Mouse (Mus musculus) neural tube, embryonic 15.5 days (tissue): ENCODE results near the gene Slc24a3. TPM values are rescaled to one million over a fixed set of nuclear protein-coding genes. Genes with fewer than 3 reads are reported as not detected.

Experiments used
- ATAC-seq: fragments of 200-750 bp; cut with Nextera tagmentation; 2 replicates; pipeline ENCODE4 v1.8.0; 2017; ENCODE audit warnings: mild to moderate bottlenecking, moderate TSS enrichment, moderate library complexity; ENCODE audit not compliant: low FRiP score
- H3K27ac ChIP-seq: fragments of 300-500 bp; sonication (generic); replicated peaks from 2 replicates; pipeline ENCODE4 v1.5.1; 2015; ENCODE audit warnings: mild to moderate bottlenecking, inconsistent platforms
- H3K27me3 ChIP-seq: fragments of 300-500 bp; sonication (generic); replicated peaks from 2 replicates; pipeline ENCODE4 v1.6.1; 2015; ENCODE audit warnings: inconsistent platforms
- H3K36me3 ChIP-seq: fragments of 300-500 bp; sonication (generic); 2 replicates; pipeline ENCODE4 v1.6.1; 2015; ENCODE audit warnings: inconsistent platforms
- H3K4me1 ChIP-seq: fragments of 300-500 bp; sonication (generic); 2 replicates; pipeline ENCODE4 v1.6.1; 2015; ENCODE audit warnings: inconsistent platforms
- H3K4me2 ChIP-seq: fragments of 300-500 bp; sonication (generic); 2 replicates; pipeline ENCODE4 v1.6.1; 2015; ENCODE audit warnings: inconsistent platforms, mild to moderate bottlenecking, moderate library complexity
- H3K4me3 ChIP-seq: fragments of 300-500 bp; sonication (generic); replicated peaks from 2 replicates; pipeline ENCODE4 v1.5.1; 2015; ENCODE audit warnings: mild to moderate bottlenecking, inconsistent platforms
- H3K9ac ChIP-seq: fragments of 300-500 bp; sonication (generic); replicated peaks from 2 replicates; pipeline ENCODE4 v1.6.1; 2015; ENCODE audit warnings: mild to moderate bottlenecking, inconsistent platforms
- H3K9me3 ChIP-seq: fragments of 300-500 bp; sonication (generic); replicated peaks from 2 replicates; pipeline ENCODE4 v1.6.1; 2016; ENCODE audit warnings: inconsistent platforms
- WGBS: fragments of 180-500 bp; shearing (Covaris S2); methylation state at CpG from one replicate; pipeline ENCODE4 v1.1.7; 2015; ENCODE audit warnings: mixed read lengths; 5-methylcytosine and 5-hydroxymethylcytosine counted together
- polyA plus RNA-seq: library from polyadenylated mRNA; unstranded; fragments of >200 nt; fragmentation: Nextera tagmentation; extraction: Ambion mirVana; gene quantifications from 2 replicates; pipeline ENCODE4 v1.2.1, GENCODE M21; 2015

Gene Slc24a3
- polyA plus RNA-seq, 1 experiment from 2014 or later = 28.9 TPM

DNA sequence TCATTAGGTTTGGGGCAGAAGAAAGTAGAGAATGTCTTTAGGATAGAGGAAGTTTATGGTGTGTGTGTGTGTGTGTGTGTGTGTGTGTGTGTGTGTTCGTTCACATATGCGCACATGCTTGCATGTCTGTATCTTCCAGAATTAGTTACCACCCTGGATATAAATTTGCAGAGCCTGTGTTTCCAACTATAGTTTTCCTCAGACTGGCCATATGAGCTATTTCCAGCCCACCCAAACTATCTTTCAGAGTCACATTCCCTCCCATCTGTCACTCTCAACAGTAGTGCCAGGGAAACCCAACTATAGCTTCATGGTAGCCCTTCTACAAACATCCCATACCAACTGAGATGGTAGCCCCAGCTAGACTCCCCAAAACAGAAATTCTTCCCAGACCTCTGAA lies 250.2 kb downstream of the Slc24a3 start:
- ATAC-seq = no peak
- no peaks in the 10 kb centered on the region for H3K4me1 ChIP-seq
- H3K4me2 ChIP-seq = no peak overlapping the region
- H3K27me3 ChIP-seq = no peaks in the 10 kb centered on the region
- no peaks in the 10 kb centered on the region for H3K36me3 ChIP-seq
- H3K9me3 ChIP-seq = no peaks in the 10 kb centered on the region
- H3K9ac ChIP-seq = no peak overlapping the region
- no peak overlapping the region for H3K27ac ChIP-seq
- 94% methylated on average over 2 of the region's 2 CpGs for WGBS
- H3K4me3 ChIP-seq = no peak overlapping the region

DNA sequence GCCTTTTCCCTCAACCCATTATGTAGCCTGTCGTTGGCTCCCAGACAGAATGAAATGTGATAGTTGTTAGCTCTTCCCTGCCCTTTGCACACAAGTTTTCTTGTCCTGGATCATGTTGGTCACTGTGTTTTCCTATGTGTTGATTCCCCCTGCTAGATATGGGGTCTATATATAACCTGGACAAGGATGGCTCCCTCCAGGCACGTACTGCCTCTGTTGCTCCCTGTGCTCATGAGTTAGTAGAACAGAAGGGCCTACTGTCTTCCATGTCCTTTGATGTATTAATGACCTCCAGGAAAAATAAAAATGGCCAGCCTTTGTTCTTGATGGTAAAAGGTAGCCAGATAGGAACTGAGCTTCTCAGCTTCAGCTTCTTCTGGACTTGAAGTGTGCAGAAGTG lies 251.5 kb downstream of the Slc24a3 start:
- H3K27ac ChIP-seq = no peak overlapping the region
- no peak overlapping the region for H3K4me2 ChIP-seq
- H3K4me3 ChIP-seq = no peak overlapping the region
- H3K36me3 ChIP-seq = no peaks in the 10 kb centered on the region
- ATAC-seq = no peak
- WGBS = 67% methylated on average over 2 of the region's 2 CpGs
- no peaks in the 10 kb centered on the region for H3K9me3 ChIP-seq
- H3K27me3 ChIP-seq = no peaks in the 10 kb centered on the region
- no peaks in the 10 kb centered on the region for H3K4me1 ChIP-seq
- no peak overlapping the region for H3K9ac ChIP-seq

DNA sequence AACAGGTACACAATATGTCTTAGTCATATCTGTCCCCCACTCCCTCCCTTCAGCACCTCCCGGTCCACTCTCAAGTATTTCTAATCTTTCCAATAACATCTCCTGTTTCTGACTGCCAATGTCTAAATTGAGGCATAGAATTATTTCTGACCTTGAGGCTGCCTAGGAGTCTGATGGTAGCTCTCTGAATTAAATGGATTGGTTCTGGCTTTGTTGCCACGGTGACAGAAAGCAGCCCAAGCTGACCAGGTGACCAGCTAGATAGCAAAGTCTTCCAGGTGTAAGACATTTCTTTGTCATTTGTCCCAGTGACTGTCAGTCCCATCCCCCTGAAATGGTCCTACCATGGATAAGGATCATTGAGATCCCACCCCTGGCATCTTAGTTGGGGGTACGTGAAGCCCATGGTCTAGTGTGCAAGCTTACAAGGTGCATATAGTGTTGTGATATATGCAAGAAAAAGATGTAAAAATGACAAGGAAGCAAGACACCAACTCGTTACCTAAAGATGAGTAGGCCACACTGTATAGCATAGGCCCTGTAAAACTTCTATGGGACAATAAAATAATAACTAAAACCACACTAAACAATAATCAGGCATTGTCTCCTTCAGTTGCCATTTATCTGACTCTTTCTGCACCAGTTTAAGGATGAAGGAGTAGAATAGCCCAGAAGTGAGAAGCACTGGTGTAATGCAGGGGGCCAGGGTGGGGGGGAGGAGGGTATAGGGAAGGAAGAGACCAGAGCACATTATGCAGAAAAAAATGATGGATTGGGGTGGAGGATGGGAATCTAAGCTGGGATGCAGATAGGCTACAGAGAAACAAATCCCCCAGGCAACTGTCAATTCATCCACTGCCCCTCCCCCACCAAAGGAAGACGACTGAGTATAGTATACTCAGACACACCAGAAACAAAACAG lies 253.7 kb downstream of the Slc24a3 start:
- 0 out of 2 replicates have a peak, but pooled peaks have one; percentile 24 for ATAC-seq
- H3K9me3 ChIP-seq = no peaks in the 10 kb centered on the region
- no peak overlapping the region for H3K27ac ChIP-seq
- no peak overlapping the region for H3K4me3 ChIP-seq
- no peaks in the 10 kb centered on the region for H3K27me3 ChIP-seq
- no peaks in the 10 kb centered on the region for H3K36me3 ChIP-seq
- no peak overlapping the region for H3K4me2 ChIP-seq
- WGBS = 77% methylated on average over 5 of the region's 5 CpGs
- H3K4me1 ChIP-seq = no peaks in the 10 kb centered on the region
- no peak overlapping the region for H3K9ac ChIP-seq

DNA sequence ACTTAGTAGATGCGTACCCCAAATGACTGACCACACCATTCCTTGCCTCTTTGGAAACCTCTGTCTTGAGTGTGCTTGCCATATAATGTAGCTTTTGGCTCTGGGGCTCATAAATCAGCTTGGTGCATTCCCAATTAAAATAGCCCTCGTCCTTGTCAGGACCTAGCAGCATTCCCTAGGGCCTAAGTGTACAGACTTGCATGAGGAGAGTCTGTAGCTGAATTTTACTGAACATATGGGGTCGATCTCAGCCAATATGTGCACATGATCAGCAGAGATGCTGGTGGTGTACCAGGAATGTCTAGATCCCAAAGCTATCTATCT lies 254.3 kb downstream of the Slc24a3 start:
- Histone ChIP-seq H3K4me2 (no peak overlapping the region), H3K36me3 (no peaks in the 10 kb centered on the region), H3K27me3 (no peaks in the 10 kb centered on the region), H3K9me3 (no peaks in the 10 kb centered on the region), H3K4me3 (no peak overlapping the region), H3K4me1 (no peaks in the 10 kb centered on the region), H3K27ac (no peak overlapping the region), H3K9ac (no peak overlapping the region)
- ATAC-seq = no peak
- WGBS = 45% methylated on average over 3 of the region's 3 CpGs

DNA sequence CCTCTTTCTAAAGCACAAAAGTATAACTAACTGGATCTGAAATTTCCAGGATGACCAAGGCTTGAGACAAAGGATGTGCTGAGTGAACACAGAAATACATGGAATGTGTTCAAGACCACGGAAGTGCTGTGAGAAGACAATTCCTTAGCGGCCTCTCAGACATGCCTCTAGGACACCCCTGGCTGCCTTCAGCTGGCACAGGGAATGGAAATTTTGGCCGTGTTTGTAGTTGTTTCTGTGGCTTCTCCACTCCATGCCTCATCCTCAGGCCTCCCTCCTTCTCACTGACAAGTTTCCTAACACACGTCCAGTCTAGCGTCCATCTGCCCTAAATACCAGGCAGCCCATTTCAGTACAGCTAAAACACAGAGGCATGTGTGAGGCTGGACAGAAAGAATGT lies 262.4 kb downstream of the Slc24a3 start:
- Histone ChIP-seq H3K27ac (no peak overlapping the region), H3K4me2 (no peak overlapping the region), H3K9ac (no peak overlapping the region), H3K27me3 (no peaks in the 10 kb centered on the region), H3K9me3 (no peaks in the 10 kb centered on the region), H3K36me3 (no peaks in the 10 kb centered on the region), H3K4me3 (no peak overlapping the region), H3K4me1 (no peaks in the 10 kb centered on the region)
- WGBS = 84% methylated on average over 5 of the region's 5 CpGs
- no peak for ATAC-seq

DNA sequence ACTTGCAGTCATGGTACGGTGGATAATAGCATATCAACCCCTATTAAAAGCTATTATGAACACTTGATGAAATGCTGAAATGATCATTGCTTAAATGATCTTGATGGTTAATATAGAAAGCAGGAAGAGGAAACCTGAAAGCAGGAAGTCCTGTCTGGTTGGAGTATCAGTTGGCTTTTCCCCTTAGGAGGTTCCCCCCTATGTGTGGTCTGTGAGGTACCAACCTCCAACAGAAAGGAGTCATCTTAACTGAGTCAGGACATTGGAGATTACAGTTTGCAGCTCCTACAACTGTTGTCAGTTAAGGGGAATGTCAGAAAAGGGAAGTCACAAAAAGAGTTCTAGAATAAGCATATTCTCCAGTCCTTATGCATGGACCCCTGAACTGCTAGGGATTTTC lies 266.5 kb downstream of the Slc24a3 start:
- no peaks in the 10 kb centered on the region for H3K27me3 ChIP-seq
- WGBS = 94% methylated on average over 1 of the region's 1 CpGs
- H3K27ac ChIP-seq = no peak overlapping the region
- no peaks in the 10 kb centered on the region for H3K9me3 ChIP-seq
- no peak overlapping the region for H3K9ac ChIP-seq
- no peak overlapping the region for H3K4me3 ChIP-seq
- no peaks in the 10 kb centered on the region for H3K4me1 ChIP-seq
- no peaks in the 10 kb centered on the region for H3K36me3 ChIP-seq
- H3K4me2 ChIP-seq = no peak overlapping the region
- ATAC-seq = no peak

DNA sequence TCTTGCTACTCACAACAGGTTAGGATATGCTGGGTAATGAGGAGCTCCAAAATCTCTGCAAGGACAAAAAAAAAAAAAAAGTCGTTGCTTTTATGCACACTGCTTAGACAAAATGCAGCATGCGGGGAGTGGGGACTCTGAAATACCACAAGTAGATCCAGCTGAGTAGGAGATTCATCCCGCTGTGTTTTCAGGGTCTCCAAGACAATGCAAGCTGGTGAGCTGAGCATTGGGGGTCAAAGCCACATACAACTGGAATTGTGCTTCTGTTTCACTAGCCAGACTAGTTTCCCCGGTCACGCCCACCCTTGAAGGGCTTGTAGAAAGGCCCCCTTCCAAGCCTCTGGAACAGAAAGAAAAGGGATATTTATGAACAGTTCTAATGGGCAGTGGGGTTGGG lies 270.8 kb downstream of the Slc24a3 start:
- Histone ChIP-seq H3K36me3 (no peaks in the 10 kb centered on the region), H3K4me1 (no peaks in the 10 kb centered on the region), H3K27me3 (no peaks in the 10 kb centered on the region), H3K9me3 (no peaks in the 10 kb centered on the region), H3K9ac (no peak overlapping the region), H3K27ac (no peak overlapping the region), H3K4me3 (no peak overlapping the region), H3K4me2 (no peak overlapping the region)
- WGBS = 31% methylated on average over 5 of the region's 5 CpGs
- ATAC-seq = no peak; the same call in 1 of the 2 replicates

DNA sequence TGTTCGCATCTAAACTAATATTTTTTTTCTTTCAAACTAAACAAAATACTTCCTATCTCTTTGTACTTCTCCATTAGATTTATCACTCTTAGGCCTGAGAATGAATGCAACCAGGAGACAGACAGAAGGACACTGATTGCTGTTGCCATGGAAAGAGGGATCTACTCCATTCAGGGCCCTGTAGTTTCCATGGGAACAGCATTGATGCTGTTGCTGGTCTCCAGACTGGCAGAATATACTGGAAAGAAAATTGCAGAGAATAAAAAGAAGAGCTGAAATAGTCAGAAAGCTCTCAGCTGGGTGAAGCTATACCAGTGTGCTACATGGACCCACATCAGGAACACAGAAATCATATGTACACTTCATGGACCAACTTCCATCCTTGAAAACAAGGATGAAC lies 272.2 kb downstream of the Slc24a3 start:
- H3K27ac ChIP-seq = no peak overlapping the region
- H3K4me2 ChIP-seq = no peak overlapping the region
- H3K36me3 ChIP-seq = no peaks in the 10 kb centered on the region
- no peaks in the 10 kb centered on the region for H3K4me1 ChIP-seq
- WGBS = 73% methylated on average over 1 of the region's 1 CpGs
- H3K9me3 ChIP-seq = no peaks in the 10 kb centered on the region
- H3K4me3 ChIP-seq = no peak overlapping the region
- no peak overlapping the region for H3K9ac ChIP-seq
- H3K27me3 ChIP-seq = no peaks in the 10 kb centered on the region
- ATAC-seq = no peak

DNA sequence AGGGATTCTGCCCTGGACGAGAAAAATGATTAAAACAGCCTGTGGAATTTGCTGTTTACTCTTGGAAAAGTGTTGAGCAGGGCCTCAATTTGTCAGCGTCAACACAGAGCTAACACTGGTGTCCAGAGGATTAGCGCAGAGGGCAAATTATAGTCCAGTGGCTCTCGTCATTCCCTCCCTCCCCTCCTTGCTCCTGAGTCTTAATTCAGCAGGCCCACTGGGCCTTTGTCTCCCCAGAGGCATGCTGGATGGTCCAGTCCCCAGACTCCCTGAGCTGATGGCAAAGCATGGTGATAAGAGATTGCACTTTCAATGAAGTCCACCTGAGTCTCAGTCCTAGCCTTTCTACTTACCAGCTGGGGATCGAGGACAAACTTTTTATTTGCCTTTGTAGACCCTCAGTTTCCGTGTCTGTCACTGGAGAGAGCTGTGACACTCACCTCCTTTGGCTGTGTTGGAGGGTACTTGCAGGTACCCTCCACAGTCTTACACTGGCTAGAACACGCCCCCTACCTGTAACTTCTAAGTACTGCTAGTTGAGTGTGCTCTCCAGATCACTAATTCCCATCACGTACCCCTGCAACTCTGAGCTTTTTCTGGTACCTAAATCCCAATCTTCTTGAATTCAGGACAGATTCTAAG lies 289.7 kb downstream of the Slc24a3 start:
- no peak for ATAC-seq
- Histone ChIP-seq H3K27me3 (no peaks in the 10 kb centered on the region), H3K4me1 (peaks cover 7% of the 10 kb centered on the region; the same call in 1 of the 2 replicates), H3K36me3 (no peaks in the 10 kb centered on the region), H3K9ac (no peak overlapping the region), H3K4me3 (no peak overlapping the region), H3K4me2 (no peak overlapping the region), H3K27ac (no peak overlapping the region), H3K9me3 (no peaks in the 10 kb centered on the region)
- WGBS = 59% methylated on average over 8 of the region's 8 CpGs

DNA sequence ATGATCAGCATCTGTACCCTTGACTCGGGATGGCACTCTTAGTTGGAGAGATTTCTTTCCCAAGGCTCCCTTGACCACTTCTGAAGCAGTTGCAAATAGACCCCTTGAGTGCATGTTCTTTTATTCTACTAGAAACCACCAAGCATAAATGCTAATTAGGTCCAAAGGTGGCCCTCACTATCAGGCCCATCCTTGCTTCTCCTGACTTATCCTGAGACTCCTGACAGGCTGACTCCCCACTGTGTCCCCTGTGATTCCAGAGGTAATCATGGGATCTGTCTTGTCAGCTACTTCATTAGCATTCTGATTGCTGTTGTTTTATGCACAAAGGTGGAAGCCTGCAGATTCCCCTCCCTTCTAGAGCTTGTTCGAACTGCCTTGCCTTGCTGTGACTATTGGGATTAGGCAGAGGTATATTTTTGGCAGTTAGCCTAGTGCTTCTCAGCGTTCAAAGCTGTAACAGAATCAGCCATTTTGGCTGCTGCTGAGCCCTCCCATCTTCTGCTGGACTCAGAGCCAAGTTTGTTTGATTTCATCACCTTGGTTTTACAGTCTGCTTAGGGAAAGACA lies 293.4 kb downstream of the Slc24a3 start:
- H3K4me1 ChIP-seq = peaks cover 7% of the 10 kb centered on the region; the same call in 1 of the 2 replicates
- ATAC-seq = peak; percentile 31; the same call in 1 of the 2 replicates
- H3K27ac ChIP-seq = peak overlapping the region; percentile 9; the same call in 1 of the 2 replicates
- no peak overlapping the region for H3K4me3 ChIP-seq
- no peaks in the 10 kb centered on the region for H3K9me3 ChIP-seq
- H3K4me2 ChIP-seq = no peak overlapping the region
- no peaks in the 10 kb centered on the region for H3K27me3 ChIP-seq
- H3K9ac ChIP-seq = no peak overlapping the region
- no peaks in the 10 kb centered on the region for H3K36me3 ChIP-seq
- 44% methylated on average over 3 of the region's 3 CpGs for WGBS

DNA sequence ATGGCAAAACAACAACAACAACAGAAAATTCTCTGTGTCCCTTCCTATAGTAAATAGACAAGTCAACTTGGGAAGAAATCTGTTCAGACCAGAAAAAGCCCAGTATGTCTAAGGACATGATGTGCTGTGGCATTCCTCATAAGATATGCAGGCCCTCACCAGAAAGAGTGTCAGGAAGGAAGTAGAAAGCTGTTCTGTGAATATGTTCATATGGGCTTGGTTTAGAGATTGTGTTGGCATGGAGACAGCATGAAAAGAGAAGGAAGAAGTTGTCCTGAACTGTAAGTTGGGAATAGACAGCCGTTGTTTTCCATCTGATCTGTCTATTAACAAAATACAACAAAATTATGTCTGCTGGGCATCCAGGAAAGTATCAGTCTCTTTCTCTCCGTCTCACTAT lies 294.7 kb downstream of the Slc24a3 start:
- Histone ChIP-seq H3K9me3 (no peaks in the 10 kb centered on the region), H3K4me3 (no peak overlapping the region), H3K27me3 (no peaks in the 10 kb centered on the region), H3K4me1 (peaks cover 7% of the 10 kb centered on the region; the same call in 1 of the 2 replicates), H3K36me3 (no peaks in the 10 kb centered on the region), H3K9ac (no peak overlapping the region), H3K4me2 (no peak overlapping the region), H3K27ac (no peak overlapping the region)
- WGBS = 97% methylated on average over 2 of the region's 2 CpGs
- ATAC-seq = no peak
